Mouse (Mus musculus): ENCODE results near the gene Prr12.

DNA sequence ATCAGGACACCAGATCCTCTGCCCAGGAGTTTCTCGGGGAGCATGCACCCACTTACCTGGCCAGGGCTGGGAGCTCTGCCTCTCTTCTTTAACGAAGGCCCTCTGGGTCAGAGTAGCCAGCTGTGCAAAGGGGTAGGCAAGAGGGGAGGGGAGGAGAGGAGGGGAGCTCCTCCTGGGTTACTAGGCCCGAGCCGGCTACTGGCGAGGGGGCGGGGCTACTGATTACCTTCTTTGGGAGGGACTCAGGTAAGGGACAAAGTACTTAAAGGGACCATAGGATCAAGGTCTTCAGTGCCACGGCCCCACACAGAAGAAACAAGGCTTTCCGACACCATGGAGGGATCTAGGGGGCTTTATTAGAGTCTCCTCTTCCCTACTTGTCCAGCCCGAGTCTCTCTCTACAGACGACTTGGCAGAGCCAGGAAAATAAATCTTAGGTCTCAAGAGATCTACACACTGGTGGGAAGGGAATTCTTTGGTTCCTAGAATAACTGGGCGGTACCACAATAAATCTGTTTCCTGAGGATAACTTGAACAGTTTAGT is 8.9 kb upstream of the Prr12 start:
- TF ChIP-seq CTCF (IDR thresholded peaks at IDR 0.05) (no peak), EP300 (IDR thresholded peaks at IDR 0.05) (no peak)
